Mouse (Mus musculus): ENCODE measurements around the gene Calcoco1. TPM values are rescaled to one million over a fixed set of nuclear protein-coding genes. Genes with fewer than 3 reads are reported as not detected.

Gene Calcoco1
- polyA plus RNA-seq, 1 experiment from 2014 or later, result 53.4 TPM

GRCm38 (mm10) chr15:102657926-102658381, 64.0 kb downstream of the Calcoco1 start:
- H3K4me2 ChIP-seq, result no peak overlapping the region
- ATAC-seq (ENCODE audit: insufficient number of reproducible peaks, insufficient read depth, low FRiP score, low TSS enrichment, low read depth), result no peak
- H3K4me1 ChIP-seq, result peaks cover 29% of the 10 kb centered on the region
- no peak overlapping the region for H3K4me3 ChIP-seq
- H3K9me3 ChIP-seq, result no peaks in the 10 kb centered on the region
- H3K27ac ChIP-seq, result peak overlapping the region; percentile 95
- 71% methylated on average over 3 of the region's 3 CpGs for WGBS
- peaks cover 31% of the 10 kb centered on the region for H3K36me3 ChIP-seq
- H3K9ac ChIP-seq, result no peak overlapping the region
- no peaks in the 10 kb centered on the region for H3K27me3 ChIP-seq

MicroRNAs within 50 kb of the gene (microRNA counts, 519-probe panel; counts per million panel counts)
- microRNA mmu-miR-688, result 2,032 counts per million, percentile 53 among the panel's probes with 10 or more counts

Small RNA genes lying within 50 kb of the gene (microRNA-seq; reads per million reads assigned to microRNA genes)
- gene Mir688, result not detected

Other genes with a start within 250 kb of the Calcoco1 start
- 5.2 and 9.0 TPM in 2 replicates for gene Gm10337, start 218.5 kb downstream of the Calcoco1 start, polyA plus RNA-seq (2015; fragmentation: Nextera tagmentation; extraction: Ambion mirVana)
- 24.1 and 25.2 TPM in 2 replicates for gene Map3k12, start 205.1 kb downstream of the Calcoco1 start, polyA plus RNA-seq (2015; fragmentation: Nextera tagmentation; extraction: Ambion mirVana)
- gene Tarbp2, start 204.0 kb downstream of the Calcoco1 start, polyA plus RNA-seq (2015; fragmentation: Nextera tagmentation; extraction: Ambion mirVana), result 100 and 110 TPM in 2 replicates
- 2.9 and 3.8 TPM in 2 replicates for gene Npff, start 197.2 kb downstream of the Calcoco1 start, polyA plus RNA-seq (2015; fragmentation: Nextera tagmentation; extraction: Ambion mirVana)
- not detected in 2 replicates for gene Gm28047, start 97.1 kb downstream of the Calcoco1 start, polyA plus RNA-seq (2015; fragmentation: Nextera tagmentation; extraction: Ambion mirVana)
- 44.9 and 46.2 TPM in 2 replicates for gene Atf7, start 96.7 kb downstream of the Calcoco1 start, polyA plus RNA-seq (2015; fragmentation: Nextera tagmentation; extraction: Ambion mirVana)
- gene Atp5g2, start 49.8 kb downstream of the Calcoco1 start, polyA plus RNA-seq (2015; fragmentation: Nextera tagmentation; extraction: Ambion mirVana), result 52.6 and 56.3 TPM in 2 replicates
- gene Hoxc13, start 198.9 kb upstream of the Calcoco1 start, polyA plus RNA-seq (2015; fragmentation: Nextera tagmentation; extraction: Ambion mirVana), result 1.1 and 1.9 TPM in 2 replicates
- gene Hoxc12, start 214.6 kb upstream of the Calcoco1 start, polyA plus RNA-seq (2015; fragmentation: Nextera tagmentation; extraction: Ambion mirVana), result not detected in 2 replicates
- gene Hoxc11, start 232.2 kb upstream of the Calcoco1 start, polyA plus RNA-seq (2015; fragmentation: Nextera tagmentation; extraction: Ambion mirVana), result not detected in 2 replicates
- gene Hoxc10, start 244.6 kb upstream of the Calcoco1 start, polyA plus RNA-seq (2015; fragmentation: Nextera tagmentation; extraction: Ambion mirVana), result 0.10 TPM in 1 of 2 replicates, not detected in the other
- gene Hoxc5, start 245.3 kb upstream of the Calcoco1 start, polyA plus RNA-seq (2015; fragmentation: Nextera tagmentation; extraction: Ambion mirVana), result 1.1 and 1.8 TPM in 2 replicates

Data from embryonic facial prominence, embryonic 13.5 days (tissue).